Comparison of ENCODE assay signal across 8 mouse cellular contexts in the genomic region with DNA sequence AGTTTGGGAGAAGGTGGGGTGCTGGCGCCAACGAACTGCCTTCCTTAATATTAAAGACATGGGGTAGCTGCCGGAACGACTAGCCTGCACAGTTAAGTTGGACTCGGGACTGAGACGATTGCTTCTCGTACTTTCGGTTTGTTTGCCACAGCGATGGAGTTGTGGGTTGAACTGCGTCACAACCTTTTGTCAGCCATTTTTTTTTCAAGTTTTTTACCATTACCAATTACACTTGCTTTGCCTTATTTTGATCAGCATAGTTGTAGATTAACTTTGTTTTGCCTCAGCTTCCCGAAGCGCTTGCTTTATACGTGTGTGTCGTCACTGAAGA. TPM values are rescaled to one million over a fixed set of nuclear protein-coding genes. Genes with fewer than 3 reads are reported as not detected.
DNase-seq lines count a peak whose midpoint lies in the region; ATAC-seq and TF ChIP-seq lines count a peak whose summit lies in the region.

No protein-coding gene starts in this region.

- no peak for ATAC-seq in liver, embryonic 13.5 days (ENCODE audit: low read depth)
- no peak for ATAC-seq in stomach, postnatal 0 days (ENCODE audit: low FRiP score, low TSS enrichment)

- TF ChIP-seq POLR2A in cerebellum, adult 2 months (IDR thresholded peaks at IDR 0.05; ENCODE audit: borderline replicate concordance, insufficient read depth, low read length): peak; percentile 6; the same call in 1 of the 2 replicates
- no peak for TF ChIP-seq POLR2A in thymus, adult 2 months (IDR thresholded peaks at IDR 0.05; ENCODE audit: control insufficient read depth, extremely low read depth, insufficient read depth, low read length, poor library complexity)

- H3K36me3 ChIP-seq in thymus, adult 2 months (ENCODE audit: control insufficient read depth, insufficient read depth, low read length): no peaks in the 10 kb centered on the region
- no peaks in the 10 kb centered on the region for H3K36me3 ChIP-seq in liver, embryonic 13.5 days
- no peaks in the 10 kb centered on the region for H3K36me3 ChIP-seq in stomach, postnatal 0 days (ENCODE audit: control insufficient read depth, insufficient read depth, low read length)

- peak overlapping the region; percentile 88 for H3K4me3 ChIP-seq in cerebellum, adult 2 months (replicated peaks; ENCODE audit: insufficient read depth, low read depth, low read length)
- H3K4me3 ChIP-seq in thymus, adult 2 months (ENCODE audit: control insufficient read depth, insufficient read depth, low read length): peak overlapping the region; percentile 85
- H3K4me3 ChIP-seq in liver, embryonic 13.5 days (replicated peaks): peak overlapping the region; percentile 65
- H3K4me3 ChIP-seq in stomach, postnatal 0 days (ENCODE audit: low read depth, low read length): peak overlapping the region; percentile 55

- no peak for DNase-seq in cerebellum, adult 2 months
- no peak for DNase-seq in cerebellum, postnatal 25 days
- no peak for DNase-seq in thymus, adult 2 months
- DNase-seq in thymus, postnatal 36 days: no peak
- DNase-seq in liver, embryonic 13.5 days: no peak
- DNase-seq in stomach, postnatal 0 days (ENCODE audit: low spot score): no peak
- no peak for DNase-seq in embryo, embryonic 10.5 days (ENCODE audit: low spot score)
- no peak for DNase-seq in gastrocnemius, postnatal 36 days

- no peaks in the 10 kb centered on the region for H3K9me3 ChIP-seq in liver, embryonic 13.5 days (replicated peaks)
- no peaks in the 10 kb centered on the region for H3K9me3 ChIP-seq in stomach, postnatal 0 days (ENCODE audit: control insufficient read depth, low read length)

- H3K4me1 ChIP-seq in cerebellum, adult 2 months (ENCODE audit: control insufficient read depth, insufficient read depth, low read length): no peaks in the 10 kb centered on the region
- peaks cover under 1% of the 10 kb centered on the region for H3K4me1 ChIP-seq in thymus, adult 2 months (replicated peaks; ENCODE audit: control insufficient read depth, insufficient read depth, low read length)
- H3K4me1 ChIP-seq in liver, embryonic 13.5 days (replicated peaks): peaks cover 43% of the 10 kb centered on the region
- no peaks in the 10 kb centered on the region for H3K4me1 ChIP-seq in stomach, postnatal 0 days (replicated peaks; ENCODE audit: control insufficient read depth, insufficient read depth)

- no peak for TF ChIP-seq CTCF in cerebellum, adult 2 months (IDR thresholded peaks at IDR 0.05; ENCODE audit: borderline replicate concordance, insufficient read depth, low read depth, low read length)
- TF ChIP-seq CTCF in thymus, adult 2 months (IDR thresholded peaks at IDR 0.05; ENCODE audit: borderline replicate concordance, control insufficient read depth, extremely low read depth, insufficient read depth, low read length, poor library complexity): no peak
- no peak for TF ChIP-seq CTCF in stomach, postnatal 0 days (IDR thresholded peaks at IDR 0.05; ENCODE audit: low read depth)

- peak overlapping the region; percentile 34; the same call in 1 of the 2 replicates for H3K27ac ChIP-seq in cerebellum, adult 2 months (ENCODE audit: insufficient read depth, low read length)
- peak overlapping the region; percentile 99 for H3K27ac ChIP-seq in thymus, adult 2 months (ENCODE audit: control insufficient read depth, insufficient read depth, low read length)
- peak overlapping the region; percentile 100 for H3K27ac ChIP-seq in liver, embryonic 13.5 days
- peak overlapping the region; percentile 96 for H3K27ac ChIP-seq in stomach, postnatal 0 days (replicated peaks)

- TF ChIP-seq EP300 in stomach, postnatal 0 days (optimal IDR thresholded peaks at IDR 0.05): no peak

- no peaks in the 10 kb centered on the region for H3K27me3 ChIP-seq in cerebellum, adult 2 months (ENCODE audit: control insufficient read depth, insufficient read depth, low read length)
- H3K27me3 ChIP-seq in thymus, adult 2 months (ENCODE audit: control insufficient read depth, insufficient read depth, low read length): no peaks in the 10 kb centered on the region
- no peaks in the 10 kb centered on the region for H3K27me3 ChIP-seq in liver, embryonic 13.5 days
- H3K27me3 ChIP-seq in stomach, postnatal 0 days (ENCODE audit: control insufficient read depth, insufficient read depth, low read length): no peaks in the 10 kb centered on the region

- intact Hi-C loops in gastrocnemius, postnatal 36 days (cut with DNase I): loop anchor here (10.0 kb wide), 1 partner anchor 115 kb away; a partner anchor contains a TSS

- H3K4me2 ChIP-seq in liver, embryonic 13.5 days: peak overlapping the region; percentile 82
- peak overlapping the region; percentile 84 for H3K4me2 ChIP-seq in stomach, postnatal 0 days (replicated peaks; ENCODE audit: low read depth)

- peak overlapping the region; percentile 92 for H3K9ac ChIP-seq in liver, embryonic 13.5 days
- peak overlapping the region; percentile 88 for H3K9ac ChIP-seq in stomach, postnatal 0 days (ENCODE audit: low read length)

- WGBS in cerebellum, adult 2 months: under 1% methylated on average over 14 of the region's 14 CpGs
- WGBS in thymus, adult 2 months: under 1% methylated on average over 14 of the region's 14 CpGs
- WGBS in liver, embryonic 13.5 days (ENCODE audit: insufficient replicate concordance): under 1% methylated on average over 14 of the region's 14 CpGs
- under 1% methylated on average over 14 of the region's 14 CpGs for WGBS in stomach, postnatal 0 days

RNA-seq across cellular contexts. Expression of a gene that starts 1.3 kb away (rescaled TPM):
- 34.6 and 42.8 TPM in 2 replicates for polyA plus RNA-seq in cerebellum, adult 2 months (2012; rRNA removed)
- polyA plus RNA-seq in thymus, adult 2 months (2012; rRNA removed): 40.9 and 48.1 TPM in 2 replicates
- 60.3 and 72.2 TPM in 2 replicates for polyA plus RNA-seq in liver, embryonic 13.5 days (2015; fragmentation: Nextera tagmentation; extraction: Ambion mirVana)
- polyA plus RNA-seq in stomach, postnatal 0 days (2015; fragmentation: Nextera tagmentation; extraction: Ambion mirVana): 96.1 and 104 TPM in 2 replicates
- 100 to 1,000 TPM; 188 to 225 TPM for total RNA-seq in gastrocnemius, postnatal 36 days (2021)

RNA-seq across cellular contexts. Expression of a gene that starts 5.5 kb away (rescaled TPM):
- 0.23 and 0.30 TPM in 2 replicates for polyA plus RNA-seq in cerebellum, adult 2 months (2012; rRNA removed)
- 377 and 602 TPM in 2 replicates for polyA plus RNA-seq in thymus, adult 2 months (2012; rRNA removed)
- polyA plus RNA-seq in liver, embryonic 13.5 days (2015; fragmentation: Nextera tagmentation; extraction: Ambion mirVana): 5.2 and 5.9 TPM in 2 replicates
- 1.2 and 1.8 TPM in 2 replicates for polyA plus RNA-seq in stomach, postnatal 0 days (2015; fragmentation: Nextera tagmentation; extraction: Ambion mirVana)
- 1 to 10 TPM; 4.5 to 4.6 TPM for total RNA-seq in gastrocnemius, postnatal 36 days (2021)

RNA-seq across cellular contexts. Expression of a gene that starts 6.6 kb away (rescaled TPM):
- polyA plus RNA-seq in cerebellum, adult 2 months (2012; rRNA removed): 0.56 and 0.97 TPM in 2 replicates
- 160 and 224 TPM in 2 replicates for polyA plus RNA-seq in thymus, adult 2 months (2012; rRNA removed)
- 3.9 and 5.6 TPM in 2 replicates for polyA plus RNA-seq in liver, embryonic 13.5 days (2015; fragmentation: Nextera tagmentation; extraction: Ambion mirVana)
- polyA plus RNA-seq in stomach, postnatal 0 days (2015; fragmentation: Nextera tagmentation; extraction: Ambion mirVana): 0.40 and 0.91 TPM in 2 replicates
- 1 to 10 TPM; 5.1 to 7.0 TPM for total RNA-seq in gastrocnemius, postnatal 36 days (2021)

RNA-seq across cellular contexts. Expression of a gene that starts 11.0 kb away (rescaled TPM):
- 1.1 TPM in 1 of 2 replicates, not detected in the other for polyA plus RNA-seq in cerebellum, adult 2 months (2012; rRNA removed)
- polyA plus RNA-seq in thymus, adult 2 months (2012; rRNA removed): 258 and 455 TPM in 2 replicates
- polyA plus RNA-seq in liver, embryonic 13.5 days (2015; fragmentation: Nextera tagmentation; extraction: Ambion mirVana): 54.0 and 76.2 TPM in 2 replicates
- 7.3 and 15.7 TPM in 2 replicates for polyA plus RNA-seq in stomach, postnatal 0 days (2015; fragmentation: Nextera tagmentation; extraction: Ambion mirVana)
- 10 to 100 TPM in 1 of 2 experiments, 1 to 10 TPM in 1; 9.4 to 10.3 TPM for total RNA-seq in gastrocnemius, postnatal 36 days (2021)

RNA-seq across cellular contexts. Expression of a gene that starts 12.2 kb away (rescaled TPM):
- polyA plus RNA-seq in cerebellum, adult 2 months (2012; rRNA removed): 0.40 TPM in 1 of 2 replicates, not detected in the other
- polyA plus RNA-seq in thymus, adult 2 months (2012; rRNA removed): 529 and 561 TPM in 2 replicates
- 10.4 and 29.5 TPM in 2 replicates for polyA plus RNA-seq in liver, embryonic 13.5 days (2015; fragmentation: Nextera tagmentation; extraction: Ambion mirVana)
- 3.9 and 6.7 TPM in 2 replicates for polyA plus RNA-seq in stomach, postnatal 0 days (2015; fragmentation: Nextera tagmentation; extraction: Ambion mirVana)
- total RNA-seq in gastrocnemius, postnatal 36 days (2021): 10 to 100 TPM; 14.2 to 14.3 TPM

Comparison
In these comparisons a context has a peak if more than half of its experiments do, and no peak if none do; other contexts are left out.
1. H3K27ac ChIP-seq: peak in every context shown above with its lines; median percentile 100 in liver, embryonic 13.5 days; 99 in thymus, adult 2 months; 96 in stomach, postnatal 0 days; 34 in cerebellum, adult 2 months.
2. RNA of a gene that starts 5.5 kb away (polyA plus RNA-seq): 377 to 602 TPM in thymus, adult 2 months; 5.2 to 5.9 TPM in liver, embryonic 13.5 days, 1.2 to 1.8 TPM in stomach, postnatal 0 days and 0.23 to 0.30 TPM in cerebellum, adult 2 months; every median in the first group is over 10 times any median in the second.
3. RNA of a gene that starts 6.6 kb away (polyA plus RNA-seq): 160 to 224 TPM in thymus, adult 2 months; 3.9 to 5.6 TPM in liver, embryonic 13.5 days, 0.40 to 0.91 TPM in stomach, postnatal 0 days and 0.56 to 0.97 TPM in cerebellum, adult 2 months; every median in the first group is over 10 times any median in the second.
4. Peak in every context shown above with its lines, with median percentiles within 50 percentile points of each other: H3K4me3 ChIP-seq.